In the genomic region with DNA sequence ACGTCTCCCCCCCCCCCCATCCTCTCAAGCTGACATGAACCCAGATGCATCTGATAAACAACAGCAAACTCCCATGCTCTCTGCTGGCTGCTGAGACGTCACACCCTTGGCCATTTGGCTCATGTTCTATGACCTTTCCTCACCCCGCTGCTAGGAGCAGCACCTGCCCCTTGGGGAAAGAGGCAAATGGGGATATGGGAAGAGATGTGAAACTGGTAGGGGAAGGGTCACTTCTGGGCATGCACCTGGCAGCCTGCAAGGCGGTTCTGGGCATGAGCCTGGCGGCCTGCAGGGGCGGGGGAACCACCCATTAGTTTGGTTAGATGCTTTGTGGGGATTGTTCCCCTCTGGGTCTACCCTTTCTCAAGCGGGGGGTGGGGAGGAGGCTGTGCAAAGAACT, we compare ENCODE assay signal across 27 mouse cellular contexts.
DNase-seq lines count a peak whose midpoint lies in the region; ATAC-seq and TF ChIP-seq lines count a peak whose summit lies in the region.
"Had no signal": no experiment of that assay in that cellular context is flagged by ENCODE, and none has a peak within 500 bp of the region (broad histone marks: within the 10 kb centered on the region; RNA-seq: fewer than 3 reads in every experiment).

No protein-coding gene starts in this region.

- H3K4me3 ChIP-seq in hindbrain, embryonic 10.5 days = no peak overlapping the region
- no peak overlapping the region for H3K4me3 ChIP-seq in hindbrain, embryonic 11.5 days (ENCODE audit: low read depth, low read length)
- no peak overlapping the region for H3K4me3 ChIP-seq in CH12.LX (replicated peaks in 1 of 3; ENCODE audit: low read depth in 2 of 3, low read length in 2 of 3, poor library complexity in 1 of 3)
- H3K4me3 ChIP-seq: embryonic facial prominence, embryonic 10.5 days; embryonic facial prominence, embryonic 13.5 days; erythroblast, embryonic 14.5 days had no signal

- no peak for ATAC-seq in hindbrain, embryonic 11.5 days (ENCODE audit: low FRiP score)
- ATAC-seq: forebrain, embryonic 14.5 days; forebrain, postnatal 0 days; hindbrain, postnatal 0 days; inflammation-experienced regulatory T-cells, adult 6 months; intestine, embryonic 16.5 days had no signal

- in situ Hi-C loops in CH12.LX (cut with MboI; ENCODE audit: low pct_ligation_motif_present, low pct_unique_long_range_greater_than_20kb, low sequenced_read_pairs) = loop anchor here (25.0 kb wide), 1 partner anchor 335 kb away; no protein-coding TSS in a partner anchor

- H3K36me3 ChIP-seq in hindbrain, embryonic 10.5 days = no peaks in the 10 kb centered on the region
- no peaks in the 10 kb centered on the region for H3K36me3 ChIP-seq in hindbrain, embryonic 11.5 days (ENCODE audit: control insufficient read depth, insufficient read depth, low read length)
- no peaks in the 10 kb centered on the region for H3K36me3 ChIP-seq in CH12.LX (replicated peaks in 1 of 2; ENCODE audit: control insufficient read depth in 1 of 2, insufficient read depth in 1 of 2, low read length in 1 of 2)
- H3K36me3 ChIP-seq: embryonic facial prominence, embryonic 10.5 days; embryonic facial prominence, embryonic 13.5 days; G1E had no signal

- TF ChIP-seq EP300 in CH12.LX (IDR thresholded peaks at IDR 0.05; ENCODE audit: low read length) = peak; percentile 64

- no peak for TF ChIP-seq RAD21 in CH12.LX (IDR thresholded peaks at IDR 0.05; ENCODE audit: low read depth, low read length)

- 77% methylated on average over 7 of the region's 7 CpGs for WGBS in hindbrain, embryonic 10.5 days
- 73% methylated on average over 7 of the region's 7 CpGs for WGBS in hindbrain, embryonic 11.5 days

- peaks cover 19% of the 10 kb centered on the region for H3K27me3 ChIP-seq in hindbrain, embryonic 10.5 days (ENCODE audit: insufficient read depth, poor library complexity, severe bottlenecking)
- H3K27me3 ChIP-seq in hindbrain, embryonic 11.5 days (ENCODE audit: control insufficient read depth, insufficient read depth, low read length) = no peaks in the 10 kb centered on the region
- peaks cover 56% of the 10 kb centered on the region for H3K27me3 ChIP-seq in CH12.LX (replicated peaks)

- TF ChIP-seq POLR2A in CH12.LX (IDR thresholded peaks at IDR 0.05; ENCODE audit: low read depth, low read length) = no peak

- dilution Hi-C loops in CH12.LX (cut with MboI; ENCODE audit: extremely low pct_ligation_motif_present, extremely low pct_unique_long_range_greater_than_20kb, low sequenced_read_pairs) = no loop called here

- DNase-seq in adrenal gland, postnatal 14 days = peak; percentile 58
- DNase-seq in adrenal gland, adult 8-10 months = no peak
- no peak for DNase-seq in hindbrain, embryonic 10.5 days (ENCODE audit: low spot score)
- no peak for DNase-seq in hindbrain, embryonic 11.5 days (ENCODE audit: low spot score)
- DNase-seq in A20 (ENCODE audit: low read depth, low spot score) (peak; percentile 48), CH12.LX (ENCODE audit: extremely low read depth) (peak; percentile 17), MN1 (ENCODE audit: low spot score) (no peak)
- DNase-seq in kidney, adult 11 months = no peak
- DNase-seq: cerebellum, adult 11-12 months; cerebellum, adult 8-10 months; cerebellum, postnatal 10 days; cerebellum, postnatal 36 days; embryo, embryonic 11 days; forebrain, postnatal 0 days; gastrocnemius, postnatal 10 days; heart, adult 11 months; kidney, adult 2 months had no signal

- no peaks in the 10 kb centered on the region for H3K9me3 ChIP-seq in hindbrain, embryonic 10.5 days
- H3K9me3 ChIP-seq in hindbrain, embryonic 11.5 days (ENCODE audit: control insufficient read depth, low read length) = no peaks in the 10 kb centered on the region
- peaks cover 4% of the 10 kb centered on the region for H3K9me3 ChIP-seq in CH12.LX (replicated peaks; ENCODE audit: low read length)
- H3K9me3 ChIP-seq: embryonic facial prominence, embryonic 10.5 days; embryonic facial prominence, embryonic 13.5 days had no signal

- no peak for TF ChIP-seq CTCF in CH12.LX (conservative IDR thresholded peaks at IDR 0.05 in 1 of 2, IDR thresholded peaks at IDR 0.05 in 1 of 2; ENCODE audit: low read depth in 2 of 2, low read length in 2 of 2)

- H3K9ac ChIP-seq in hindbrain, embryonic 11.5 days (ENCODE audit: low read depth, low read length) = no peak overlapping the region
- no peak overlapping the region for H3K9ac ChIP-seq in CH12.LX (ENCODE audit: insufficient read depth, low read depth)
- H3K9ac ChIP-seq: embryonic facial prominence, embryonic 13.5 days; forebrain, postnatal 0 days; hindbrain, embryonic 14.5 days had no signal

- H3K4me2 ChIP-seq in hindbrain, embryonic 11.5 days (replicated peaks; ENCODE audit: low read depth, low read length) = no peak overlapping the region
- no peak overlapping the region for H3K4me2 ChIP-seq in CH12.LX (ENCODE audit: insufficient read depth, low read depth, poor library complexity, severe bottlenecking)
- H3K4me2 ChIP-seq: embryonic facial prominence, embryonic 13.5 days; heart, embryonic 11.5 days; hindbrain, embryonic 14.5 days had no signal

- H3K4me1 ChIP-seq in hindbrain, embryonic 10.5 days (replicated peaks) = peaks cover 17% of the 10 kb centered on the region
- no peaks in the 10 kb centered on the region for H3K4me1 ChIP-seq in hindbrain, embryonic 11.5 days (replicated peaks; ENCODE audit: control insufficient read depth, insufficient read depth, low read length)
- peaks cover 9 to 30% of the 10 kb centered on the region in 2 experiments for H3K4me1 ChIP-seq in CH12.LX (ENCODE audit: control insufficient read depth in 1 of 2, insufficient read depth in 2 of 2)

- H3K79me2 ChIP-seq in CH12.LX (replicated peaks; ENCODE audit: control insufficient read depth, extremely low read depth, insufficient read depth, poor library complexity, severe bottlenecking) = no peaks in the 10 kb centered on the region

- H3K27ac ChIP-seq in hindbrain, embryonic 10.5 days = 0 out of 2 replicates have a peak overlapping the region, but pooled peaks have one; percentile 9
- H3K27ac ChIP-seq in hindbrain, embryonic 11.5 days (ENCODE audit: low read depth, low read length) = no peak overlapping the region
- H3K27ac ChIP-seq in CH12.LX (ENCODE audit: insufficient read depth, low read depth) = no peak overlapping the region
- H3K27ac ChIP-seq: embryonic facial prominence, embryonic 10.5 days; embryonic facial prominence, embryonic 13.5 days; hindbrain, embryonic 14.5 days; hindbrain, postnatal 0 days had no signal

TF ChIP-seq in CH12.LX, 34 proteins besides CTCF, POLR2A, EP300 and RAD21:
- TF ChIP-seq TBP (conservative IDR thresholded peaks at IDR 0.05; ENCODE audit: low read depth, low read length) (no peak), GABPA (IDR thresholded peaks at IDR 0.05; ENCODE audit: insufficient replicate concordance, low read depth, low read length) (no peak), IRF4 (IDR thresholded peaks at IDR 0.05; ENCODE audit: low read depth, low read length) (peak; percentile 49), TCF12 (IDR thresholded peaks at IDR 0.05; ENCODE audit: low read depth, low read length) (peak; percentile 58; the same call in 1 of the 2 replicates), NRF1 (IDR thresholded peaks at IDR 0.05; ENCODE audit: low read depth, low read length) (0 out of 2 replicates have a peak, but pooled peaks have one; percentile 15), BHLHE40 (IDR thresholded peaks at IDR 0.05; ENCODE audit: low read depth, low read length) (0 out of 2 replicates have a peak, but pooled peaks have one; percentile 5)

Comparison
In these comparisons a context has a peak if more than half of its experiments do, and no peak if none do; other contexts are left out.
1. DNase-seq: peak in adrenal gland, postnatal 14 days (single experiment), A20 (single experiment) and CH12.LX (single experiment); none in adrenal gland, adult 8-10 months (single experiment), hindbrain, embryonic 10.5 days (single experiment), hindbrain, embryonic 11.5 days (single experiment), kidney, adult 11 months (single experiment) and MN1 (single experiment).